Mouse (Mus musculus) embryo, embryonic 10.5 days (tissue): ENCODE data around the gene Sumo1.
"Not testable (repeated sequence)": the region's sequence is repeated elsewhere in the genome, so short reads cannot be mapped to it uniquely, and the experiment has no call there.

Source experiments
- DNase-seq: peaks from one replicate; pipeline ENCODE4 v3.0.0-alpha.2; 2015; ENCODE audit warnings: low spot score

Sumo1 gene

DNA sequence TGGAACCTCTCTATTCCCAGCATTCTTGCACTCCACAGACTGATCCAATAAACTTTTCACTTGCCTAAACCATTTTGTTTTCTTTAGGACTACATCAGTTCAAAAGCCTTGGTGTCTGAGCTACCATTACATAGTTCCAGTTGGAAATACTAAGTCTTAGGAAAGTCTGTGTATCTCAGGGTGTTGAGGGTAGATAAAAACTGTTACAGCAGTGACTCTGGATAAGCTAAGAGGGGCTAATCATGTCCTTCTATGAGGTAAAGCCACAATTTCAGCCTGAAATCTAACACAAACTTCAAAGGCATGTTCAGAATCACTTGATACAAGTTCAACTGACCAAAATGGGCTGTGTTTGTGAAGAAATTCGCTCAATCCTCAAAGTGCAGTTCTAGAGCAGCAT, 34.3 kb downstream of the Sumo1 start:
- DNase-seq: no peak

DNA sequence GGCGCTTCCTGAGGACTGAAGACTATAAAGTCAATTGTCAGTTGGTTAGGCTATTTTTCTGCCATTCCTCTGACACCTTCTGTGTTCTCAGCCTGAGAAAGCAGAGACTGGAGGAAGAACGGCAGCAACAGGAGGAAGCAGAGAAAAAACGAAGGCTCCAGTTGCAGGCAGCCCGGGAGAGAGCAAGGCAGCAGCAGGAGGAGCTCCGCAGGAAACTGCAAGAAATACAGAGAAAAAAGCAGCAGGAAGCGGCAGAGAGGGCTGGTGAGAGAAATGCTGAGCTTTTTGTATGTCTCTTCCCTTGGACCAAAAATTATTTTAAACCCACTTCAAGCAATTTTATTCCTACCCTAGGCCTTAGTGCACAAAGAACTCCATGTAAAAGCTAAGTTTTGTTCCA, 37.6 kb downstream of the Sumo1 start:
- no peak for DNase-seq

DNA sequence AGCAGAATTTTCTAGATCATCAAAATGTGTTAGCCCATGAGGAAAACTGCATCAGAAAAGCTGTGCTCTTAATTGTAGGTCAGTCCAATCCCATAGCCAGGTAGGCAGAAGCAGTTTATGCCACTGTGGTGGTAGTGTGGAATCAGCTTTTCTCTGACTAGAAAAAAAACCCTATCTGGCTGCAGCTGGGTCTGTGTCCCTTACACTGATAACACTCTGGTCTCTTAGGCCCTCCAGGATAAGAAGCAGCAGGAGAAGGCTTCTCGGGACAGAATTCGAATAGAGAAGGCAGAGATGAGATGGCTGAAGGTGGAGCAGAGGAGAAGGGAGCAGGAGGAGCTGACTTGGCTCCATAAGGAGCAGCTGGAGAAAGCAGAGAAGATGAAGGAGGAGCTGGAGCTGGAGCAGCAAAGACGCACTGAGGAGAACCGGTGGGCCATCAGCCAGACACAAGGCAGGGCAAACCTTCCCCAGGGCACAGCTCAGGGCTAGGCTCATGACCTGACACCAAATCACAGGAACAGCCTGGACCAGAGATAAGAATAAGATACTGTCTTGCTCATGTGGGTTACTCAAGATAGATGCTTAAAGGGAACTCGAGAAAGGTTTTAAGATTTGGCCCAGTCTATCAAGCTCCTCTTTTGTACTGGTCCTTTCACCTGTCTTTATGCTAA, 38.5 kb downstream of the Sumo1 start:
- no peak for DNase-seq

DNA sequence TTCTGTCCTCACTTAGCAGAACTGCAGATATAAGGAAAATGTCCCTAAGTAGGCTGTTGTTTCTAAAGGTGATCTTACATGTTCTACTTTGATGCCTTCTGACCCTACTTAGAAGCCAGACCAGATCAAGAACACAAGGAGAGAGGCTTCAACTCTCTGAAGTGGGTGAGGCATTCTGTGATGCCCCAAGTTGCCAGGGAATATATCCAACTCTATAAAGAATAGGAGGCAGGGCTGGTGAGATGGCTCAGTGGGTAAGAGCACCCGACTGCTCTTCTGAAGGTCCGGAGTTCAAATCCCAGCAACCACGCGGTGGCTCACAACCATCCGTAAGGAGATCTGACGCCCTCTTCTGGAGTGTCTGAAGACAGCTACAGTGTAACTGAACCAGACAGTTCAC, 40.3 kb downstream of the Sumo1 start:
- DNase-seq: not testable (repeated sequence)

DNA sequence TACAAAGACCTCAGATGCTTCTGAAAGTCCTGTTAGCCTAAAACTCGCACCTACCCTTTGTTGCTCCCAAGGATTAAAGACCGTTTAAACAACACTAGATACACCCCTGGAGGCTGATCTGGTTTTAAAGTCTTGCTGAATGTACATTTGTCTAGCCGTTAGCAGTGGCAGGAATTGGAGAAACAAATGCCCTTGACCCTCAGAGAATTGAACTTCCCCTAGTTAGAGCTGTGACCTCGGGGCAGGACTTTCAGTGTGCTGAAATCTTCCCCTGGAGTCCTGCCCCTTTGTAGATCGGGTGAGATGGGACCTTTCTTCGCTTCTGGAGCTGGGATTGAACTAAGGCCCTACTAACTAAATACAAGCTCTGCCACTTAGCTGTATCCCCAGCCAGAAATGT, 41.4 kb downstream of the Sumo1 start:
- no peak for DNase-seq

DNA sequence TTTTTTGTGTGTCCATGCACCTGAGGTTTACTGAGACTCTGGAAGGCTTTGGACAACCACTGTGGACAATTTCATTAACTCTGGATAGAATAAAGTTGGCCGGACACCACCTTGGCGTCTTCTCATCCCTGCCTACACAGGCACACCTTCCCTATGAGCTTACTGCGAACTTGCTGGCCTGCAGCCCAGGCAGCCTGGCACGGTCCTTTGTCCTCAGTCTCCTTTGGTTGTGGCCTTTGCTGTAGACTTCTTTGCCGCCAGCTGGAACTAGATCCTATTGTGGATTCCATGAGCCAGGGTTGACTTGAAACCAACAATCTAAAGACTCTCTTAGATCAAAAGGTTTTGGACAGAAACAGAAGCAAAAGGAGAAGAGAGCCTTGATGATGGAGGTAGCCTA, 45.2 kb downstream of the Sumo1 start:
- no peak for DNase-seq

DNA sequence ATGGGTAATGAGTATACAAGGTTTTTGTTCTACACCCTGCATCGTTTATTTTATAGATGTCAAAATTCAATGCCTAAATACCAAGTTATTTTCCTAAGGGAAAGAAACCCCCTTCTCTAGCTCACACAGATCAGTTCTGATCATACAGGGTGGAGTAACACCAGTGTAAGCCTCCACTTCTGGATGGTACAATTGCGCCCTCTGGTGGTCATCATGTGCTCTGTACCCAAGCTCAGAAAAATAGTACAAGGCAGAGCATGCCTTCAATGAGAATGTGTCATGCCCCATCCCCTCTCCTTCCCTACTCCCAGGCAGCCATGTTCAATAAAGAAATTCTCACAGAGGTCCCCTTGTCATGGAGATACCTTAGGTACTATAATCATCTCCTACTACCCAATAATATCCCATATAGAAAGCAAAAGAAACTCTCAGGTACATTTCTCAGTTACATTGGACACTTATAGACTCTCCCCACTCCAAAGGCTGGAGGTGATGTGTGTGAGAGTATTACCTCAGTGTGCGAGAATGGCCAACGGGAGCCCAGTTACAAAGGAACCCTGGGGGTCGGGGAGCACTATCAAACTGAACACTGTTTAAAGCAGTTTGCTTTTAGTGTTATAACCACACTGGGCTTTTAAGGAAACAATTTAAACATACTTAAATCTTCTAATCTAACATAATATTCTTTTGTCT, 47.2 kb downstream of the Sumo1 start:
- DNase-seq: peak; percentile 95

DNA sequence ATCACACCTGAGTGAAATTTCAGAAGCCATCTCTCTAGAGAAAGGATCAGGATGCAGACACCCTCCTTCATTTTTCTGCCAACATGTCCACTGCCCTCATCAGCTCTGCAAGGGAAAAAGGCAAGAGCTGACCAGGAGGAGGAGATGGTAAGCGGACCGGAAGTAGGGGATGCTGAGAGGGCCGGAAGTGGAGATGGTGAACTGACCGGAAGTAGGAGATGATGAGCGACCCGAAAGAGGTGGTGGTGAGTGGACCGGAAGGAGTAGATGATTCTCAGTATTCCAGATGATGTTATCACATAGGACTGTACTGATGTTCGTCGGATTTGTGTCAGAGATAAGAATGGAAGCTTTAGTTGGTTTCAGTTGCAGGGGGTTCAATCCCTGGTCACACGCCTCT, 51.4 kb downstream of the Sumo1 start:
- no peak for DNase-seq

DNA sequence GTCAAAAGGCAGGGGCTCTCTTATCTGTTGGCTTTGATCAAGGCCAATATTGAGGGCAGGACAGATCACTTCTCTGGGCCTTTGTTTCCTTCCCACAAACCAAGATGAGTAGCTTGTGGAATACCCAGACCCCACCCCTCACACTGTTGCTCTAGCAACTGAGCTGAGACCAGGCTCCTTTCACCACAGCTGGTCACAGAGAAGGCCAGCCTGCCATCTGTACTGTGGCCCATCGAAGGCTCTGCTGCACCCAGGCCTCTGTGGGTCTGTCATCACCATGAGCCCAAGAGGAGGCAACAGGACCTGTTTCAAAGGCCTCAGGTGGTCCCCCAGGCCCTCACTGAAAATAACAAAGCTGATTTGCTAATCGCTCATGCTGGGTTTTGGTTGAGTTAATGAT, 55.6 kb downstream of the Sumo1 start:
- DNase-seq: no peak

DNA sequence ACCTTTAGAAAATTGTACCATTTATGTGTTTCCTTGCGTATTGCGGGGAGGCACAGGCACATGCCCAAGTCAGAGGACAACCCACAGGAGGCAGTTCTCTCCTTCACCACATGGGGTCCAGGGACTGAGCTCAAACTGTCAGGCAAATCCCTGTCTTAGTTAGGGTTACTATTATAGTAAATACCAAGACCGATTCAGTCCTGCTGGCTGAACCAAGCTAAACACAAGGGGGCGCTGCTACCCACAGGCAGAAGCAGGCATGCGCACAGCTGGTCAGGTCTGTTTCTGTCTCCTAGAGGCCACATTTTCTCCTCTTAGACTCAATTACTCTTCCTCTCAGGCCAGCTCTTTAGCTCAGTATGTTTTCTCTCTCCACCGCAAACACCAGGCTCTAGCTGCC, 56.8 kb downstream of the Sumo1 start:
- peak; percentile 77 for DNase-seq

DNA sequence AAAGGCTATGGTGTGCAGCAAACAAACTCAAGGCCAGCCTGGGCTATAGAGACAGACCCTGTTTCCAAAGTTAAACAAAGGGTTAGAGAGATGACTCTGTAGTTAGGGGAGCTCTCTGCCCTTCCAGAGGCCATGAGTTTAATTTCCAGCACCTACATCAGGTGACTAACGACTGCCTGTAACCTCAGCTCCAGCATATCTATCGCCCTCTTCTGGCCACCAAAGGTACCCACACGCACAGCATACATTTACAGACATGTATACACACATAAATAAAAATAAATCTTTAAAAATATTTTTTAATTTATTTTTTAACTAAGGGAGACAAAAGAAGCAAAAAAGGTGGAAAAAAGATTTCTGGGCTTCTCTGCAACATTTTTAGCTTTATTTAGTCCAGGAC, 59.7 kb downstream of the Sumo1 start:
- no peak for DNase-seq

DNA sequence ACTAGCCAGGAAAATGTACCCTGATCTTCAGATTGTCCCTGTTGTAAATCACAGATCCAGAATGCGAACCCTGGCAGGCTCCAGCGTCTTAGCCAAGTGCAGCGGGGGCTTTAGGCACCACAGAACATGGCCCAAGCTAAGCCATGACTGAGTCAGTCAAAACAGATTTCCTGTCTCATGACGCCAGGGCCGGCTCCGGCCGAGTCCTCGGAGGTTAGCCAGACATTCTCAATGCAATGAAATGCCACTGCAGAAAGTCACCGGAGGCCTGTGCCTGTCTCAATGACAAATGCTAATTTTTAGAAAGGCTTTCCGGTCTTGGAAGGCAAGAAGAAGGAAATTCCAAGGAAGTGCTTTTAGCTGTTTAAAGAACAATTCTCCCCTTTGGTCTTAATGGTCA, 60.7 kb downstream of the Sumo1 start:
- peak; percentile 33 for DNase-seq

DNA sequence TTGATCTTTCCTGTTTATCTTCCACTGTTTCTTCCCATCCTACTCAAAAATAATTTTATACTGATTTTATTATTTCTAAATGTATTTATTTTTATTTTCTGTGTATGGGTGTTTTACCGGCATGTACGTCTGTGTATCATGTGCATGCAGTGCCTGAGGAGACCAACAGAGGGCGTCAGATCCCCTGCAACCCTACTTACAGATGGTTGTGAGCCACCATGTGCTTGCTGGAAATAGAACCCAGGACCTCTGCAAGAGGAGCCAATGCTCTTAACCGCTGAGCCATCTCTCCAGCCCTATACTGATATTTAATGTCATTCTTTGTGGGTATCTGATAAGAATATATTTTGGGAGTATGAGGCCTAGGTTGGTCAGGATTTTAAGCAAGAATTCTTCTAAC, 61.2 kb downstream of the Sumo1 start:
- no peak for DNase-seq

DNA sequence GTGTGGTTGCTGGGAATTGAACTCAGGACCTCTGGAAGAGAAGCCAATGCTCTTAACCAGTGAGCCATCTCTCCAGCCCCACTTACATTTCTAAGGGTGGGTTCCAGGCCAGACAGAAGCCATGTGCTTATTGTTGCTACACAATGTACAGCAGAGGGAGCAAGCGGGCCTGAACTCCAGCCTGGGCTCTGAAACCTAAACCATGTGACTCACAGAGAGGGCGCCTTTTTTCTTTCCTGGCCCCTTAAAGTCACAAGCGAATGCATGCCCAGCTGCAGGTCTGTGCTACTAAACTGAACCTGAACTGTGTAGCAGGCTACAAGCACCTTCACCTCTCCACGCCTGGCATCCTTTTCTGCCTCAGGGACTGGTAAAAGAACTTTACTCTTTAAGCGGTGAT, 61.7 kb downstream of the Sumo1 start:
- peak; percentile 51 for DNase-seq

DNA sequence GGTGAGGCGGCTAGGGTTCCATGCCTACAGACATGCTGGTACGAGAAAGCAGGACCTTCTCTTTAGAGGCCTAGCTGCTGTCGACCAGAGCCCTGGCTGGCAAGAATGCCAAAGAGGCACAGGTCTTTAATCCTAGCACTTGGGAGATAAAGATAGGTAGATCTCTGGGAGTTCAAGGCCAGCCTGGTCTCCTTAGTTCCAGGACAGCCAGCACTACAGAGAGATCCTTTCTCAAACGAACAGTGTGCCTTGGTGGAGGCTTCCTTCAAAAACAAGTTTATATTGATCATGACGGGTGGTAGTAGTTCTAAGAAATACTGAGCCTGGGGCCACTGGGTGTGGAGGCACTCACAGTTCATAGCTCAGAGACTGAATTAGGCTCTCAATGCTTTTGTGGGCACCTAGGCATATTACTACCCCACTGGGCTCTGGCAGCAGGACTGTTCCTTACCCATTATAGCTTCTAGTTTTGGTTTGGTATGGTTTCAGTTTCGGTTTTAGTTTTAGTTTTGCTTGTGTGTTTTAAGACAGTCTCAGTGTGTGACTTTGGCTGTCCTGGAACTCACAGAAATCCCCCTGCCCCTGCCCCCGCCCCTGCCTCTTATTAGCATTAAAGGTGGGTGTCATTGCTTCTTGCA, 62.4 kb downstream of the Sumo1 start:
- no peak for DNase-seq

DNA sequence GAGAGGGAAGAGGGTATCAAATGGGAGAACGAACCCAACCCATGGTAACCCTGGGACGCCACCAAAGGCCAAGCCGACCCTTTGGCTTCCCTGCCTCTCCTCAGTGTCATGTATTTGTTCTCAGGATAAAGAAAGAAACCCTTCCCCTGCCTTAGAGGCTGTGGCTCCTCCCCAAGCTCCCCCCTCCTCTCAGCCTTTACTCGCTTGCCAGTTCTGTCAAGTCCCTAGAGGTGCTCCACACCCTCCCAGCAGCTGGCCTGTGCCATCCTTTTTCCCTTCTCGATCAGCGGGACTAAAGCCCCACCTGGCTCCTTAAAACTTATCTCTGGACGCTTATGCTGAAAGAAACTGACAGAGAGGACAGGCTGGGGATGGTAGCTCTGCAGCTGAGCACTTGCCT, 63.6 kb downstream of the Sumo1 start:
- DNase-seq: no peak

DNA sequence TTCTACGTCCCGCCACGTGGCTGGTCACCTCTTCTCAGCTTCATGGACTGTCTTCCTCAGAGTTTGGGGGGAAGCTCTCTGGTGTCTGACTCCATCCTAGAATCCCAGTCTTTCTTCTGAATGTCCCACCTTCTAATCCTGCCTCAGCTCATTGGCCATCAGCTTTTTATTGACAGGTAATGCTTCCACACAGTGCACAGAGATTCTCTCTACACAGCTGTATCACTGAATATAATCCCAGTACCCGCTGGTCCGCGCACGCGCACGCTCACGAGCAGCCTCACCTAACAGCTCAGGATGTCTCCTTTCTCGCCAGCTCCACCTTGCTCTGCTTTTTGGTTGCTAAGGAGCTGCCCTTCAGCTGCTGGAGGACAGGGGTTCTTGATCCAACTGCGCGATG, 64.2 kb downstream of the Sumo1 start:
- no peak for DNase-seq

DNA sequence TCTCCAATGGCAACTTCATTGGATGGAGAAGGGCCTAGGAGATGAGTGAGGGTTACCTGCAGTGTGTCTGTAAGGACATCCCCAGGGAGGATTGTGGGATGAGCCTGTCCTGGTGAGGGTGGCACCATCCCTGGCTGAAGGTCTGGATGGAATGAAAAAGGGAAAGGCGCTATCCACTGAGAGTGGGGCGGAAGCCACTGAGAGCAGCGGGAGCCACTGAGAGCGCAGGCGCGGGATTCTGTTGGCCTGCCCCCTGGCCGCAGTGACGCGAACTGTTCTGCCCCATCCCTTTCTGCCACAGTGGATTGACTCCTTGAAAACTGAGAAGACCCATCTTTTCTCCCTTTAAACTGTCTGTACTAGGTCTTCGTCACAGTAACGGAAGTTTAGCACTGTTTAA, 66.7 kb downstream of the Sumo1 start:
- DNase-seq: peak; percentile 78

DNA sequence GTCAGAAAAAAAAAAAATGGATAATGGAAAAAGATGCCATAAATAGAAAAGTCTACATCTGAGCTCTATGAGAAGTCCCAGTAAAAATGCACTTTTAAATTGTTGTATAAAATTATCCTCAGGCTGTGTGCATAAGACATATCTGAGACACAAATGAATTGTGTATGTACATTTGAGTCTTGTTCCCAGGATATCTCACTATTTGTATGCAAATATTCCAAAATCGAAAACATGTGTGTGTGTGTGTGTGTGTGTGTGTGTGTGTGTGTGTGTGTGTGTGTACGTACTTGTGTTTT, 67.3 kb downstream of the Sumo1 start:
- no peak for DNase-seq

DNA sequence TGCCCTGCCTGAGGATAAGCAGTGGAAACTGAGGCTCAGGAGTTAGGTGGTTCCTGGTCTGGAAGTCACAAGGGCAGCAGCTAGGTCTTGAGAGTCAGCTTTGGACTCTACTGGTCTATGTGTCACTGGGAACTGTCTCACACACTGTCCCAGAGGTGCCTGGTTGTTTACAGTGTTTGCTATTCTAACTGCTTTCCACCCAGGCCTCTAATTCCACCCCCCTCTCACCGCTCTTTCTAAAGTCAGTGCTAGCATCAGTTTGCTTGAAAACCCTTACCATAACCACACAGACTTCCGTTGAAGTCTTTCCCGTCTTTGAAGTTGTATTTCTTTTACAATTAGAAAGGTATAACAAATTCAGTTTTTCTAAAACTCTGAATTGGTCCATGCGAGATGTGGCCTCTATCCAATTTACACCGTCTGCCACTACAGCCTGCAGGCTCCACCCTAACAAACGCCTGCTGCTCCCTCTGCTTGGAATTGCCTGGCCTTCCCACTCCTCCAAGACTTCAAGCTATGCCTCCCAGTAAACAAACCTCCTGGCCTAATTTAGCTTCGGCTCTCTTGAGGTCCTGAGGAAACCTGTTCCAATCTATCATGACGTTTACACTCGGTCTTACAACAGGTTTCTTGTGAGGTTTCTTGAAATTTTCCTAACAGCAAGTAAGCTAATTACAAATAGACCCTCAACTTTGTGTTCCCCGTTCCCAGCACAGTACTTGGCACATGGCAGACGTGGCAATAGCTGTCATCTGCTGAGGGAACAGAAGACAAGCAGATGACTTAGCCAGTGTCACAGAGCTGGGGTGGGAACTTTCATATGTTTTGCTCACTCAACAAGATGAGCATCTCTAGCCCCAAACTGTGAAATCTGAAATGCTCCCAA, 67.9 kb downstream of the Sumo1 start:
- DNase-seq: no peak

DNA sequence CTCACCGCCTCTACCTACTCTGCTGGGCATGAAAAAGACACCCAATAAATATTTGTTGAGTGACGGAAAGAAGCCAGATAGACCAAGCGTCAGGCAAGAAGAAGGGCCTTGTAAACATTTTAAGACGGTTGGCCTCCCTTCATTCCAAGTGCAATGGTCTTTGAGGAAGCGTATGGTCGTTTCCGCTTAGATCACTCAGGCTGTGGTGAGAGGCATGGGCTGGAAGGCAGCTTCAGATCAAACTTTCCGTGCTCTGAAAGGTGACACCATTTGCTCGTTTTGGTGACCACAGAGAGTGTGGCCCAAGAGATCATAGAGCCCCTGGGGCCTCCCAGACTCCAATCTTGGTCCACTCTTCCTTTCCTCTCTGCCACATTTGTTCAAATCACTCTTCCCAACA, 75.0 kb downstream of the Sumo1 start:
- DNase-seq: no peak

DNA sequence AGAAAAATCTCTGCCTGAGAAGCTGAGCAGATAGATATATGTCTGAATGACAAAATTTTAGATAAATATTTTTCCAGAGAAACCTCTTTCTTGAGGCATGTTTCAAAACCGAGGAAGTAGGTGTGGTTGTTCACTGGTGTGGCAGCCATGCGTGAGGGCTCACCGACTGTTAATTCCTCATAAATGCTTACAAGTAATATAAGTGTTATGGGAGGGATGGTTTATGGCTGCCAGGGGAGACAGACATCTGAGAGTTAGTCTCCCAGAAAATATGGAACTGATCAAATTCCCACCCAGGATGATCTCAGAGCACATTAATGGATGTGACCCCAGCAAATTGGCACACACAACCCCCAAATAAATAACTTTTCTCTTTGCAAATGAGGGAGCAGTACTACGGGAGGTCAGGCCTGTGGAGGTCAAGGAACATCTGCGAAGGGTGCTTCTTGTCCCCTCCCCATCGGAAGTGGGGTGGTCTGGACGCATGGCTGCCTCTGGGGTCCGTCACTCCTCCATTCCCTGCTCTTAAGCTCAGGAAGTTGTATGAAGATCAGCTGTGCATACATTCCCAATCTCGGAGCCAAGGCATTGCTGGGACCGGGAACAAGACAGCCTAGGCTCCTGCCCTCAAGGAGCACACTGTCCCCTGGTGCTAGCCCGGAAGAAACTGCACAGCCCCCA, 75.9 kb downstream of the Sumo1 start:
- no peak for DNase-seq
